Comparison of ENCODE assay signal across 8 mouse cellular contexts in the genomic region with DNA sequence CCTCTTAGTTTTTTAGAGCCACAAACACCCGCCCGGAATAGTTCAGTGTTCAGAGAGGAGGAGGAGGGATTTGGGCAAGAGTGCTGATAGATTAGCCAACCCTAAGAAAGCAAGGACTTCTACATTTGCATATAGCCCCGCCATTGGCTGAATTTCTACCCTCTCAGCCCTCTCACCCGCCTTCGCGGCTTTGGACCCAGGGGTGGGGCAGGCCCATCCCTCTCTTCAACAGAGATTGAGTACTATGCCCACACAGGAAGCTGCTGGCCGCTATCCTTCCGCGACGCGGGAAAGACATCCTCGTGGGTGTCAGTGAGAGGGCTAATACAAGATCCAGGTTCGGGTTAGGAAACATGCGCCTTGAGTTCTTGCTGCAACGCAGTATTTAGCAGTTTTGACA. TPM values are rescaled to one million over a fixed set of nuclear protein-coding genes. Genes with fewer than 3 reads are reported as not detected.
A peak's percentile ranks its signal among the peaks of the same experiment; 100 is the strongest.
DNase-seq lines count a peak whose midpoint lies in the region; TF ChIP-seq lines count a peak whose summit lies in the region.

No protein-coding gene starts in this region.

- peak; percentile 73 for DNase-seq in right cerebral cortex, adult 18-20 months
- DNase-seq in right cerebral cortex, postnatal 14 days, result no peak
- peak; percentile 74 to 80 for DNase-seq in cerebellum, postnatal 25 days
- peak; percentile 85 for DNase-seq in gastrocnemius, postnatal 25 days
- DNase-seq in hindlimb bud, embryonic 11.5 days (ENCODE audit: extremely low spot score, low read depth, low spot score), result peak; percentile 42
- DNase-seq in liver, adult 2 months (ENCODE audit: extremely low read depth, low read depth, low spot score), result peak; percentile 88
- DNase-seq in monocyte, adult 2 months (ENCODE audit: low read depth in 1 of 2, low spot score in 2 of 2), result peak; percentile 47 to 55
- DNase-seq in telencephalon, adult 2 months (ENCODE audit: low read depth, low spot score), result peak; percentile 54

- no peak for TF ChIP-seq POLR2A in liver, adult 2 months (IDR thresholded peaks at IDR 0.05; ENCODE audit: extremely low read depth, insufficient read depth, low read length)

- no peak overlapping the region for H3K9ac ChIP-seq in liver, adult 2 months (ENCODE audit: low read depth, low read length)

- H3K4me1 ChIP-seq in liver, adult 2 months (ENCODE audit: control insufficient read depth, insufficient read depth, low read length), result peaks cover 3% of the 10 kb centered on the region; the same call in 1 of the 2 replicates

- peaks cover 23% of the 10 kb centered on the region for H3K27me3 ChIP-seq in liver, adult 2 months (ENCODE audit: control insufficient read depth, insufficient read depth, low read length)

- no peaks in the 10 kb centered on the region for H3K36me3 ChIP-seq in liver, adult 2 months (ENCODE audit: control insufficient read depth, insufficient read depth, low read length)

- TF ChIP-seq CTCF in liver, adult 2 months (IDR thresholded peaks at IDR 0.05; ENCODE audit: low read depth, low read length), result no peak

- under 1% methylated on average over 15 of the region's 15 CpGs for WGBS in liver, adult 2 months

- H3K27ac ChIP-seq in liver, adult 2 months (replicated peaks; ENCODE audit: insufficient read depth, low read depth, low read length), result no peak overlapping the region

- H3K4me3 ChIP-seq in liver, adult 2 months (ENCODE audit: insufficient read depth, low read depth, low read length), result no peak overlapping the region

- no peaks in the 10 kb centered on the region for H3K79me2 ChIP-seq in liver, adult 2 months (ENCODE audit: control insufficient read depth, insufficient read depth, low read length)

RNA-seq across cellular contexts. Expression of gene Wnt6, which starts 1.4 kb away (rescaled TPM):
- total RNA-seq in gastrocnemius, postnatal 25 days (2021), result under 1 TPM; 0.46 TPM
- not detected in 2 replicates for total RNA-seq in liver, adult 2 months (2014; rRNA removed)
- polyA plus RNA-seq in liver, adult 2 months (2012; rRNA removed), result 0.05 and 0.28 TPM in 2 replicates

RNA-seq across cellular contexts. Expression of gene Wnt10a, which starts 18.2 kb away (rescaled TPM):
- not detected for total RNA-seq in gastrocnemius, postnatal 25 days (2021)
- total RNA-seq in liver, adult 2 months (2014; rRNA removed), result 1.0 TPM in 1 of 2 replicates, not detected in the other
- polyA plus RNA-seq in liver, adult 2 months (2012; rRNA removed), result not detected in 2 replicates

RNA-seq across cellular contexts. Expression of gene Prkag3, which starts 24.1 kb away (rescaled TPM):
- 10 to 100 TPM; 54.4 to 93.4 TPM for total RNA-seq in gastrocnemius, postnatal 25 days (2021)
- 0.07 and 0.28 TPM in 2 replicates for total RNA-seq in liver, adult 2 months (2014; rRNA removed)
- 0.02 TPM in 1 of 2 replicates, not detected in the other for polyA plus RNA-seq in liver, adult 2 months (2012; rRNA removed)

RNA-seq across cellular contexts. Expression of gene Cyp27a1, which starts 59.8 kb away (rescaled TPM):
- 10 to 100 TPM; 32.4 to 36.4 TPM for total RNA-seq in gastrocnemius, postnatal 25 days (2021)
- total RNA-seq in liver, adult 2 months (2014; rRNA removed), result 501 and 607 TPM in 2 replicates
- 223 and 259 TPM in 2 replicates for polyA plus RNA-seq in liver, adult 2 months (2012; rRNA removed)

Comparison
In these comparisons a context has a peak if more than half of its experiments do, and no peak if none do; other contexts are left out.
1. RNA of gene Prkag3, which starts 24.1 kb away (total RNA-seq): 54.4 to 93.4 TPM in gastrocnemius, postnatal 25 days; 0.07 to 0.28 TPM in liver, adult 2 months; every median in the first group is over 10 times any median in the second.